Comparison of ENCODE assay signal across 9 mouse cellular contexts in genomic region chr2:115483418-115484288, GRCm38 (mm10).
DNase-seq lines count a peak whose midpoint lies in the region; ATAC-seq and TF ChIP-seq lines count a peak whose summit lies in the region.
"Had no signal": no experiment of that assay in that cellular context is flagged by ENCODE, and none has a peak within 500 bp of the region (broad histone marks: within the 10 kb centered on the region; RNA-seq: fewer than 3 reads in every experiment).

No protein-coding gene starts in this region.

- TF ChIP-seq CTCF in intestine, postnatal 0 days (IDR thresholded peaks at IDR 0.05; ENCODE audit: low read depth) = no peak
- TF ChIP-seq CTCF in stomach, postnatal 0 days (IDR thresholded peaks at IDR 0.05; ENCODE audit: low read depth) = no peak
- TF ChIP-seq CTCF in thymus, adult 2 months (IDR thresholded peaks at IDR 0.05; ENCODE audit: borderline replicate concordance, control insufficient read depth, extremely low read depth, insufficient read depth, low read length, poor library complexity) = no peak

- no peak overlapping the region for H3K9ac ChIP-seq in intestine, embryonic 14.5 days (ENCODE audit: low read length)
- H3K9ac ChIP-seq in intestine, postnatal 0 days (ENCODE audit: low read depth, low read length) = no peak overlapping the region
- H3K9ac ChIP-seq in limb, embryonic 14.5 days (ENCODE audit: low read depth, low read length, severe bottlenecking) = no peak overlapping the region
- no peak overlapping the region for H3K9ac ChIP-seq in stomach, postnatal 0 days (ENCODE audit: low read length)
- no peak overlapping the region for H3K9ac ChIP-seq in forebrain, embryonic 11.5 days (ENCODE audit: low read length)

- peak; percentile 58 for DNase-seq in intestine, embryonic 14.5 days (ENCODE audit: low spot score)
- DNase-seq in heart, embryonic 10.5 days (ENCODE audit: low spot score) = peak; percentile 76
- DNase-seq in limb, embryonic 14.5 days (ENCODE audit: low spot score) = peak; percentile 79
- no peak for DNase-seq in stomach, postnatal 0 days (ENCODE audit: low spot score)
- DNase-seq in thymus, postnatal 10 days (ENCODE audit: low spot score in 2 of 2) = no peak
- DNase-seq in thymus, adult 2 months = no peak
- no peak for DNase-seq in forebrain, embryonic 11.5 days (ENCODE audit: low spot score)
- DNase-seq: midbrain, embryonic 14.5 days had no signal

- no peak for TF ChIP-seq EP300 in stomach, postnatal 0 days (optimal IDR thresholded peaks at IDR 0.05)

- peak overlapping the region; percentile 18 for H3K4me2 ChIP-seq in intestine, embryonic 14.5 days (ENCODE audit: low read length)
- no peak overlapping the region; the same call in 1 of the 2 replicates for H3K4me2 ChIP-seq in intestine, postnatal 0 days (replicated peaks; ENCODE audit: low read depth)
- peak overlapping the region; percentile 14; the same call in 1 of the 2 replicates for H3K4me2 ChIP-seq in limb, embryonic 14.5 days (replicated peaks; ENCODE audit: low read depth, low read length, severe bottlenecking)
- peak overlapping the region; percentile 21; the same call in 1 of the 2 replicates for H3K4me2 ChIP-seq in stomach, postnatal 0 days (replicated peaks; ENCODE audit: low read depth)
- H3K4me2 ChIP-seq in forebrain, embryonic 11.5 days (ENCODE audit: low read depth, low read length, severe bottlenecking) = no peak overlapping the region

- no peak for ATAC-seq in intestine, embryonic 14.5 days (replicated peaks; ENCODE audit: low FRiP score, low TSS enrichment, low read depth)
- ATAC-seq in intestine, postnatal 0 days = no peak
- ATAC-seq in limb, embryonic 14.5 days (ENCODE audit: low FRiP score, low read depth) = peak; percentile 90
- ATAC-seq in stomach, postnatal 0 days (ENCODE audit: low FRiP score, low TSS enrichment) = no peak
- ATAC-seq in forebrain, embryonic 11.5 days (replicated peaks; ENCODE audit: low FRiP score) = no peak

- TF ChIP-seq POLR2A in limb, embryonic 14.5 days (IDR thresholded peaks at IDR 0.05; ENCODE audit: borderline replicate concordance, extremely low read depth, insufficient read depth, insufficient read length) = no peak
- no peak for TF ChIP-seq POLR2A in thymus, adult 2 months (IDR thresholded peaks at IDR 0.05; ENCODE audit: control insufficient read depth, extremely low read depth, insufficient read depth, low read length, poor library complexity)

- H3K36me3 ChIP-seq in intestine, embryonic 14.5 days (ENCODE audit: control insufficient read depth, insufficient read depth, low read length) = no peaks in the 10 kb centered on the region
- H3K36me3 ChIP-seq in intestine, postnatal 0 days (ENCODE audit: control insufficient read depth, insufficient read depth) = no peaks in the 10 kb centered on the region
- no peaks in the 10 kb centered on the region for H3K36me3 ChIP-seq in heart, embryonic 10.5 days
- H3K36me3 ChIP-seq in limb, embryonic 14.5 days (ENCODE audit: control insufficient read depth, insufficient read depth, low read length) = no peaks in the 10 kb centered on the region
- no peaks in the 10 kb centered on the region for H3K36me3 ChIP-seq in stomach, postnatal 0 days (ENCODE audit: control insufficient read depth, insufficient read depth, low read length)
- no peaks in the 10 kb centered on the region for H3K36me3 ChIP-seq in thymus, adult 2 months (ENCODE audit: control insufficient read depth, insufficient read depth, low read length)
- H3K36me3 ChIP-seq in forebrain, embryonic 11.5 days (ENCODE audit: control insufficient read depth, insufficient read depth, low read length) = no peaks in the 10 kb centered on the region

- peaks cover 12% of the 10 kb centered on the region for H3K4me1 ChIP-seq in intestine, embryonic 14.5 days (replicated peaks; ENCODE audit: control insufficient read depth, insufficient read depth, low read length)
- no peaks in the 10 kb centered on the region for H3K4me1 ChIP-seq in intestine, postnatal 0 days (replicated peaks; ENCODE audit: control insufficient read depth, insufficient read depth, low read length)
- no peaks in the 10 kb centered on the region for H3K4me1 ChIP-seq in heart, embryonic 10.5 days
- peaks cover 8% of the 10 kb centered on the region for H3K4me1 ChIP-seq in limb, embryonic 14.5 days (ENCODE audit: control insufficient read depth, insufficient read depth, low read length)
- no peaks in the 10 kb centered on the region for H3K4me1 ChIP-seq in stomach, postnatal 0 days (replicated peaks; ENCODE audit: control insufficient read depth, insufficient read depth)
- no peaks in the 10 kb centered on the region for H3K4me1 ChIP-seq in thymus, adult 2 months (replicated peaks; ENCODE audit: control insufficient read depth, insufficient read depth, low read length)
- H3K4me1 ChIP-seq in forebrain, embryonic 11.5 days (replicated peaks; ENCODE audit: control insufficient read depth, insufficient read depth, low read length) = no peaks in the 10 kb centered on the region

- 40% methylated on average over 13 of the region's 13 CpGs for WGBS in intestine, embryonic 14.5 days
- WGBS in intestine, postnatal 0 days = 53% methylated on average over 13 of the region's 13 CpGs
- 78% methylated on average over 13 of the region's 13 CpGs for WGBS in heart, embryonic 10.5 days
- WGBS in limb, embryonic 14.5 days = 15% methylated on average over 13 of the region's 13 CpGs
- WGBS in stomach, postnatal 0 days = 47% methylated on average over 13 of the region's 13 CpGs
- 89% methylated on average over 13 of the region's 13 CpGs for WGBS in thymus, adult 2 months
- 86% methylated on average over 13 of the region's 13 CpGs for WGBS in forebrain, embryonic 11.5 days

- no peaks in the 10 kb centered on the region for H3K9me3 ChIP-seq in intestine, embryonic 14.5 days (ENCODE audit: control insufficient read depth, low read length)
- H3K9me3 ChIP-seq in intestine, postnatal 0 days (ENCODE audit: control insufficient read depth) = no peaks in the 10 kb centered on the region
- no peaks in the 10 kb centered on the region for H3K9me3 ChIP-seq in heart, embryonic 10.5 days
- H3K9me3 ChIP-seq in limb, embryonic 14.5 days (ENCODE audit: control insufficient read depth, low read length) = no peaks in the 10 kb centered on the region
- no peaks in the 10 kb centered on the region for H3K9me3 ChIP-seq in stomach, postnatal 0 days (ENCODE audit: control insufficient read depth, low read length)
- no peaks in the 10 kb centered on the region for H3K9me3 ChIP-seq in forebrain, embryonic 11.5 days (ENCODE audit: control insufficient read depth, low read length)

- no peak overlapping the region for H3K4me3 ChIP-seq in intestine, embryonic 14.5 days (ENCODE audit: low read depth, low read length)
- H3K4me3 ChIP-seq in intestine, postnatal 0 days (ENCODE audit: low read depth, low read length) = no peak overlapping the region
- no peak overlapping the region for H3K4me3 ChIP-seq in heart, embryonic 10.5 days
- H3K4me3 ChIP-seq in limb, embryonic 14.5 days (replicated peaks; ENCODE audit: low read length) = no peak overlapping the region
- H3K4me3 ChIP-seq in stomach, postnatal 0 days (ENCODE audit: low read depth, low read length) = no peak overlapping the region
- no peak overlapping the region for H3K4me3 ChIP-seq in thymus, adult 2 months (ENCODE audit: control insufficient read depth, insufficient read depth, low read length)
- no peak overlapping the region for H3K4me3 ChIP-seq in forebrain, embryonic 11.5 days (ENCODE audit: low read depth, low read length)

- H3K27ac ChIP-seq in intestine, embryonic 14.5 days (ENCODE audit: low read depth) = peak overlapping the region; percentile 76
- H3K27ac ChIP-seq in intestine, postnatal 0 days (ENCODE audit: low read depth, low read length) = no peak overlapping the region
- H3K27ac ChIP-seq in heart, embryonic 10.5 days = no peak overlapping the region
- 0 out of 2 replicates have a peak overlapping the region, but pooled peaks have one; percentile 33 for H3K27ac ChIP-seq in limb, embryonic 14.5 days (replicated peaks; ENCODE audit: low read depth, low read length)
- H3K27ac ChIP-seq in stomach, postnatal 0 days (replicated peaks) = no peak overlapping the region; the same call in 1 of the 2 replicates
- H3K27ac ChIP-seq in thymus, adult 2 months (ENCODE audit: control insufficient read depth, insufficient read depth, low read length) = no peak overlapping the region
- H3K27ac ChIP-seq in forebrain, embryonic 11.5 days (ENCODE audit: low read depth, low read length) = no peak overlapping the region

- H3K27me3 ChIP-seq in intestine, embryonic 14.5 days (replicated peaks; ENCODE audit: control insufficient read depth, insufficient read depth, low read length) = no peaks in the 10 kb centered on the region
- 0 out of 2 replicates have a peak, but pooled peaks cover 3% of the 10 kb centered on the region for H3K27me3 ChIP-seq in intestine, postnatal 0 days (replicated peaks; ENCODE audit: control insufficient read depth, insufficient read depth, low read length)
- no peaks in the 10 kb centered on the region for H3K27me3 ChIP-seq in heart, embryonic 10.5 days (ENCODE audit: insufficient read depth, poor library complexity, severe bottlenecking)
- H3K27me3 ChIP-seq in limb, embryonic 14.5 days (ENCODE audit: control insufficient read depth, insufficient read depth, low read length) = peaks cover 4% of the 10 kb centered on the region; the same call in 1 of the 2 replicates
- H3K27me3 ChIP-seq in stomach, postnatal 0 days (ENCODE audit: control insufficient read depth, insufficient read depth, low read length) = no peaks in the 10 kb centered on the region
- H3K27me3 ChIP-seq in thymus, adult 2 months (ENCODE audit: control insufficient read depth, insufficient read depth, low read length) = no peaks in the 10 kb centered on the region
- no peaks in the 10 kb centered on the region for H3K27me3 ChIP-seq in forebrain, embryonic 11.5 days (ENCODE audit: control insufficient read depth, insufficient read depth, low read length)

Comparison
In these comparisons a context has a peak if more than half of its experiments do, and no peak if none do; other contexts are left out.
1. H3K27ac ChIP-seq: peak in intestine, embryonic 14.5 days (single experiment) and limb, embryonic 14.5 days (single experiment); none in intestine, postnatal 0 days (single experiment), heart, embryonic 10.5 days (single experiment), stomach, postnatal 0 days (single experiment), thymus, adult 2 months (single experiment) and forebrain, embryonic 11.5 days (single experiment).
2. H3K4me2 ChIP-seq: peak in intestine, embryonic 14.5 days (single experiment), limb, embryonic 14.5 days (single experiment) and stomach, postnatal 0 days (single experiment); none in intestine, postnatal 0 days (single experiment) and forebrain, embryonic 11.5 days (single experiment).
3. DNase-seq: peak in intestine, embryonic 14.5 days (single experiment), heart, embryonic 10.5 days (single experiment) and limb, embryonic 14.5 days (single experiment); none in stomach, postnatal 0 days (single experiment), thymus, postnatal 10 days (0 of 2), thymus, adult 2 months (single experiment) and forebrain, embryonic 11.5 days (single experiment).